Mouse (Mus musculus): ENCODE measurements around the gene Fancc.

- TF ChIP-seq CTCF (IDR thresholded peaks at IDR 0.05; ENCODE audit: borderline replicate concordance, control insufficient read depth, extremely low read depth, insufficient read depth, low read length, poor library complexity) (no peak), POLR2A (IDR thresholded peaks at IDR 0.05; ENCODE audit: control insufficient read depth, extremely low read depth, insufficient read depth, low read length, poor library complexity) (no peak)
Observed at GRCm38 (mm10) chr13:63272602-63273229, 224.4 kb downstream of the Fancc start.
